Mouse (Mus musculus) activated CD4-positive, CD25-positive, alpha-beta regulatory T cell, adult 4 months (primary cell): Measurements from ENCODE around the gene Agtr1b. TPM values are rescaled to one million over a fixed set of nuclear protein-coding genes. Genes with fewer than 3 reads are reported as not detected.

ENCODE experiments used
- ATAC-seq: one replicate; pipeline ENCODE4 v1.8.0; 2017
- polyA plus RNA-seq, 2 experiments: library from polyadenylated mRNA; unstranded; fragments of 100-300 nt; shearing (Covaris generic); gene quantifications; one replicate each; pipeline ENCODE4 v1.2.1; 2017

Gene Agtr1b
- polyA plus RNA-seq = not detected

DNA sequence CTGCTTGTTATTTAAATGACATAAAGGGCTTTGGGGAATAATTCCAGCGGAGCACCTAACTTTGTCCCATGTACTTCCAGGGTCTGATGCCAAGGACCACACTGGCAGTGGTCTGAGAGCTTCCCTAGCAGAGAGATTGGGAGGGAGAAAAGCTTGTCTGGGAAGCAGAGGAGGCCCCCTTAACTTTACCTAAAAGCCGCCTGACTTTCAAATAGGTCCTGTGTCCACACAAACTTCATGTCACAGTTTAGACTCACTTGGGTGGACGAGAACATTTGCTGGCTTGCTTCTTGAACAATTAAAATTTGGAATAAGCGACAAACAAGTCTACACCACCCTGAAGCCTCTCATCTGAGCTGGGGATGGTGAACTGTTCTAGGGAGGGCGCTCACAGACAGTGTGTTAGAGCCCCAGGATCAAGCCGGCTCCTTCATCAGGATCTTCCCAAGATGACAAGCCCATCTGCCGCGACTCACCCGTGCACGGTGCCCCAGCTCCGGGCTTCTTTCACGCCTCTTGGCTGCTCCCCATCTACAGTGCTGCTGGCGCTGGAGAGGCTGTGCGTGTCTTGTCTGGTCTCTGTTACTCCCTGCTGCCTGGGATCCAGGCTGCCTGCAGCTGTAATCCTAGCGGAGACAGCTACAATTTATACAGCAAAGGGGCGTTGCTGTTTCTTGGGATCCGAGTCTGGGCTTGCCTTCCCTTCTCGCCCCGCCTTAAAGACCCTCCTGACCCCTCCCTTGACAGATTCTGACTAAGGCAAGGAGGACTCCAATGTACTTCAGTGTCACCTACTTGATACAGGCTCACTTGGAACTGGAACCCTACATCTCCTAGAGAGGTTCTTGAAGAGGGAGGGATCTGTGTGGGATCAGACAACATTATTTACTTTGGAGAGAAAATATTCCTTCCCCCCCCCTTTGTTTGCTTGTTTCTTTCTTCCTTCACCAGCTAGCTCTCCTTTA, at the start of gene Agtr1b:
Gene Agtr1b (minus strand): TSS at position 620 of the 965 bp plus-strand sequence.
- ATAC-seq = no peak

GRCm38 (mm10) chr3:20353598-20353997, 13.4 kb downstream of the Agtr1b start:
- ATAC-seq = no peak

DNA sequence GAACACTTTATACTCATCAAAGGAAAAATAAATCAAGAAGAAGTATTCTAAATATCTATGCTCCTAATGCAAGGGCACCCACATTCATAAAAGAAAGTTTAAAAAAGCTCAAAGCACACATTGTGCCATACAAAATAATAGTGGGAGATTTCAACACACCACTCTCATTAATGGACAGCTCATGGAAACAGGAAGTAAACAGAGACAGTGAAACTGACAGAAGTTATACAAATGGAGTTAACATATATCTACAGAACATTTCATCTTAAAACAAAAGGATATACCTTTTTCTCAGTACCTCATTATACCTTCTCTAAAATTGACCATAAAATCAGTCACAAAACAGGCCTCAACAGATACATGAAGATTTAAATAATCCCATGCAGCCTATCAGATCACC, 18.8 kb downstream of the Agtr1b start:
- ATAC-seq = no peak

GRCm38 (mm10) chr3:20340402-20340801, 26.6 kb downstream of the Agtr1b start:
- ATAC-seq = peak; percentile 57

GRCm38 (mm10) chr3:20334681-20335080, 32.3 kb downstream of the Agtr1b start:
- peak; percentile 43 for ATAC-seq

GRCm38 (mm10) chr3:20317233-20317632, 49.7 kb downstream of the Agtr1b start:
- ATAC-seq = no peak

DNA sequence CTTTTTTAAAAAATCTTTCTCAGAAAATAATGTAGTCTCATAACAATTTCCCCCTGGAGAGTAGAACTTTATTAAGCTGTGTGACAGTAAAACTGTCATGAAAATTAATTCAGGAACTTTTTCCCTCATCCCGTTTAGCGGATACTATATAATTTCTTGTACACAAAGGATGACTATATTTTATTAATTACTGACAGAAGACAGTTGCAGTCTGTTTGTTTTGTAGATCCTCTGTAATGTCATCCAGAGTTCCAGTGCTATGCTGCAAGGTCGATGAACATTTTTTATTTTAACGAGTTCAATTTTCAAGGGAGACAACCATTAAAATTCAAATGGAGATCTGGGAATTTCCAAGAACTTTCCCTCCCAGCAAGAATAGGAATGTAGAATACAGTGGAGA, 57.8 kb downstream of the Agtr1b start:
- ATAC-seq = no peak

DNA sequence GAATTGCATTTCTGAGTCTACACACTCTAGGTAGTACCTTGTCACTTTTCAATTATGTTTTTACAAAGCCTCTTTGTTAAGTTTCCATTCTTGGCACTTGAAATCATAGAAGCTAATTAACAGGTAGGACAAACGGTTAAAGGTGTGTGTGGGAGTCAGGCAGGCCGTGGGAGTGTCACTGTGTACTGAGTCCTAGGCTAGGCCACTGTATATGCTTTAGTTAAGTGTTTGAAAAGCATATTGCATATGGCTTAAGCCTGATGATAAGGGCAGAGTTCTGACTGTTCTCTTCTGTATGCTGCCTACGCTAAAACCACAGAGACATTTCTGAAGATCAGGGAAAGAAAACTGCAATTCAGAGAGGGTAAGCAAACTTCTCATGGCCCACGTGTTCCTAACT, 59.7 kb downstream of the Agtr1b start:
- ATAC-seq = peak; percentile 47

GRCm38 (mm10) chr3:20304758-20305352, 62.1 kb downstream of the Agtr1b start:
- peak; percentile 79 for ATAC-seq

GRCm38 (mm10) chr3:20295546-20295945, 71.4 kb downstream of the Agtr1b start:
- no peak for ATAC-seq

- ATAC-seq = peak; percentile 10
Observed at GRCm38 (mm10) chr3:20294542-20295348, 72.2 kb downstream of the Agtr1b start.

DNA sequence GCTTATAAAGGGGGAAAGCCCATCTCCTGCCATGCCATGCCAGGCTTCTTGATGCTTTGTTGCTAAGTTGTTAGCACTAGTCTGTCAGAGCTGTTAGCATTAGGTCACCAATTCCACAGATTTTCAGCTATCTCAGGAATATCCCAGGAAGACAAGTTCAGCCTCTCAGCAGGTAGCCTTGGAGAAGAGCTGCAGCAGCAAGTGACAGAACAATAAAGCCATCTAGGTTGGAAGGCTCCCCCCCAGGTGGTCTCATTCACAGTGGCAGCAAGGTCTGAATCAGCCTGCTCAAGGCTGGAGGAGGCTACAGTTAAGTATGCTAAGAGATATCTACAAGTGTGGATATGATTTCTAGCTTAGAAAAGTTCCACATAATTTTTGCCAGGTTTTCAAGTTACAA, 75.6 kb downstream of the Agtr1b start:
- no peak for ATAC-seq

- no peak for ATAC-seq
Observed at GRCm38 (mm10) chr3:20288761-20289160, 78.2 kb downstream of the Agtr1b start.

DNA sequence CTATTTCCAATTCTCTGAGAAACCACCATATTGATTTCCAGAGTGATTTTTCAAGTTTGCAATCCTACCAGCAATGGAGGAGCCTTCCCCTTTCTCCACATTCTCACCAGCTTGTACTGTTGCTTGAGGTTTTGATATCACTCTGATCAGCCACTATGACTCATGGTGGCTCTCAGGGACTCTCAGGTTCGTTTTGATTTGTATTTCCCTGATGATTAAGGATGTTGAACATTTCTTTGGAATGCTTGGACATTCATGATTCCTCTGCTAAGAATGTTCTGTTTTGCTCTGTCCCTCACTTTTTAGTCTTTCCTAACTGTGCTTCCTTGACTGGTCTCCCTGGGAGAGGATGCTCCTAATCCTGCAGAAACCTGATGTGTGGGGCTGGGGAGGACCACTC, 85.2 kb downstream of the Agtr1b start:
- no peak for ATAC-seq

DNA sequence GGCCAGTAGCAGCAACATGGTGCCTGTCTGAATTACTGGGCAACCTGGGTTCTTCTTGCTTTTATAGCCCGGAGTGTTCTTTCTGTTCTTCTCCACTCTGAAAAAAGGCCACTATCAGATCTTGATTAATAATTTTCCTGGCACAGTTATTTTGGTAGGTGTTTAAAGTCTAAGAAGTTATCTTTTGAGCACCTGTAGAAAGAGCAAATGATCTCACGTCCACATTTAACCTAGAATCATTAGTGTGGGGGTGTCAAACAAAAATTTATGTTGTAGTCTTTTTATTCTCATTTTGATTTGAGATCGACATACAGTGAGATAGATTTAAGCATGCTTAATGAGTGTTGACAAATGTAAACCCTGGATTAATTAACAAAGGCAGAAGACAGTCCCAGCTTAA, 91.3 kb downstream of the Agtr1b start, which contains the start of gene Cpb1:
Gene Cpb1 (minus strand): TSS at position 101 of the 400 bp plus-strand sequence.
- no peak for ATAC-seq

Other genes with a start within 250 kb of the Agtr1b start
- gene Gyg, start 211.9 kb downstream of the Agtr1b start, polyA plus RNA-seq = 100 to 1,000 TPM; 113 to 139 TPM
- under 1 TPM in 1 of 2 experiments, not detected in 1; 0.22 TPM for gene Cpa3, start 125.0 kb downstream of the Agtr1b start, polyA plus RNA-seq
- not detected for gene Cpb1, start 91.4 kb downstream of the Agtr1b start, polyA plus RNA-seq